Mouse (Mus musculus): ENCODE measurements around the gene Hoxa1.

Hoxa1 gene

DNA sequence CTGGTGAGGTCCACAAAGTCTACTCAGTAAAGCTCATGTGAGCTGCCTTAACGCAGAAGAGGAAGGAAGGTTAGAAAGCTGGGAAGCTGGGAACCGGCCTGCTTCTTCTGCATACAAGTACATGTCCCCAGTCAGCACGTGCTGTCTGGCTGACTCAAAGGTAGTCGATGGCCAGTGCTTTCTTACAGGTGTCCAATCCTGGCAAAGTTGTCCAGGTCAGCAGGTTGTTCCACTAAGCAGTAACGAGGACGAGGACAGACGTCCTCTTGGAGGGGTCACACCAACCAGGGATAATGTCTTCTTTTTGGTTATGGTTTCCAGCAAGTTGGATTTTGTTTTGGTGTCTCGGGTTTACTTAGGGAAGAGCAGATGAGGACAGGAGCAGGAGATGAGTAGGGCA is 31.8 kb upstream of the Hoxa1 start:
- no peak for DNase-seq (ENCODE audit: low spot score)

DNA sequence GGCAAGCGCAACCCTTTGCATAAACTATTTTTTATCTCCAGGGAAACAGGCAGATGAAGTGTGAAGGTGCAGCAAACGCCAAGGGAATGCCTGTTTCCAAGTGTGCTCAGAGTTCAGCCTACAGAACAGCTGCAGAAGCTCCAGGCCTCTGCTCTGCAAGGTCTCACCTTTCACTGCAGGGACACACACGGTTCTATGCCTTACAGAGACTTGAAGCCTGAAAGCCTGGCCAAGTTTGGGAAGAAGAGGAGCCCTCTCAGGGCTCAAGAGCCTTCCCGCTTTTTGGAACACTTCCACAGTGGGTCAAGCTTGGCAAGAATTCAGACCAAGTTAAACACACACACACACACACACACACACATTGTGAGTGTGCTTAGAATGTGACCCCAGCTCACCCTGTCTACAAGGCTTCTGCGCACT is 31.1 kb upstream of the Hoxa1 start:
- DNase-seq (ENCODE audit: low spot score): no peak

DNA sequence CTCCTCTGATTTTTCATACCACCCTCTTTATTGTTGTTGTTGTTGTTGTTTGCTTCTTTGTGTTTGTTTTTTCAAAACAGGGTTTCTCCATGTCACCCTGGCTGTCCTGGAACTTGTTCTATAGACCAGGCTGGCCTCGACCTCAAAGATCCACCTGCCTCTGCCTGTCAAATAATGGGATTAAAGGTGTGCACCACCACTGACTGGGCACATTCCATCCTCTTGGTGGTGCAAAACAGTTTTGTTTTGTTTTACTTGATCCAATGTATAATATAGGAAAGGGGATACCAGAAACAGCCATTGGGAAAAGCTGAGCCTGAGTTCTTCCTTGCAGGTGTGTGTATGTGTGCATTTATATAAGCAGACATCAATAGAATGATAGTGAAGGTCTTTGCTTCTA is 28.4 kb upstream of the Hoxa1 start:
- no peak for DNase-seq (ENCODE audit: low spot score)

DNA sequence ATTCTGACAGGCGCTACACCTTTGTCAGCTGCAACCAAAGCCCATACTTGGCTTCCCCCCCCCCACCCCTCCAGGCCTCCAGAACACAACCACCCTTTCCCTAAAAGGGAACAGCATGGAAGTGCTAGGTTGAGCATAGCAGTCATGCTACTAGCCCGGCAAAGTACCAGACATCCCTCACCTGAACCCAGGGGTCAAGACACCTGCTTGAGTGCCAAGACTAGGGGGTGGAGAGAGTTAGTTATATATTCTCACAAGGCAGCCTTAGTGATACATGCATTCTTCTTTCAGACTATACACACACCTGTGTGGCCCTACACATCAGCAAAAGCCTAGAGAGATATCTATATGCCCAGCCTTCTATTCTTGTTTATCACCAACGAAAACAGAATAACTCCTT is 27.7 kb upstream of the Hoxa1 start:
- DNase-seq (ENCODE audit: low spot score): no peak

DNA sequence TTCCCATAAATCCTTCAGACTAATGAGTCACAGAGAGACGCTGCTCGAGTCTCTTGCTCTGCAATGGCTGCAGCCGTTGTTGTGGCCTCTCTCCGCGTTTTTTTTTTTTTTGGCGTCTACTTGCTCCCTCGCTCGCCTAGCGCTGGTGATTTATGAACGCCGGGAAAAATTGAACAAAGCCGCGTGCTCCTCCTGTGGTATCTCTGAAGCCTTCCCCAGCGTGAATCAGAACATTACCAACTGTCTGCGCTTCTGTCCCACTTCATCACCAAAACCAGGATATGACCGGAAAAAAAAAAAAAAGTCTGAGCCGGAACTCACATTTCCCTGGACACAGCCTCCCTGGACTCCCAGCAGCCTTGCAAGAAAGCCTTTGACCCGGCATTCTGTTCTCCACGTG is 27.1 kb upstream of the Hoxa1 start:
- no peak for DNase-seq (ENCODE audit: low spot score)

DNA sequence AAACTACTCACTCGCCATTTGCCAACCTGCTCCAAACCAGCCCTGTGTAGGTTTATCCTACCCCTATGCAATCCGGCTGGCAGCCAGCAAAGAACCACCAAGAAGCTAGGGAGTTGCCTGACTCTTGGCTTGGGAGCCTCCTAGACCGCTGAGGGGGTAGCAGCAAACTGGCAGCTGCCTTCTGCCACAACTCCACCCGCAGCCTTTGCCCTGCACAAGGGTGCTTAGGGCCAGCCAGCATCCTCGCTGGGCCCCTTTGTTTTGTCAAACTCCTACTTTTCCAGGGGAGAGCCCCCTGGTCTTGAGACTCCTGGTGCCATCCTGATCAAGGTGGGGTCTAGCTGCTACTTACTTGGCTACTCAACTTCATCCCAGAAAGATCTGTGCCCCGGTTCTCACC is 26.6 kb upstream of the Hoxa1 start:
- DNase-seq (ENCODE audit: low spot score): no peak

DNA sequence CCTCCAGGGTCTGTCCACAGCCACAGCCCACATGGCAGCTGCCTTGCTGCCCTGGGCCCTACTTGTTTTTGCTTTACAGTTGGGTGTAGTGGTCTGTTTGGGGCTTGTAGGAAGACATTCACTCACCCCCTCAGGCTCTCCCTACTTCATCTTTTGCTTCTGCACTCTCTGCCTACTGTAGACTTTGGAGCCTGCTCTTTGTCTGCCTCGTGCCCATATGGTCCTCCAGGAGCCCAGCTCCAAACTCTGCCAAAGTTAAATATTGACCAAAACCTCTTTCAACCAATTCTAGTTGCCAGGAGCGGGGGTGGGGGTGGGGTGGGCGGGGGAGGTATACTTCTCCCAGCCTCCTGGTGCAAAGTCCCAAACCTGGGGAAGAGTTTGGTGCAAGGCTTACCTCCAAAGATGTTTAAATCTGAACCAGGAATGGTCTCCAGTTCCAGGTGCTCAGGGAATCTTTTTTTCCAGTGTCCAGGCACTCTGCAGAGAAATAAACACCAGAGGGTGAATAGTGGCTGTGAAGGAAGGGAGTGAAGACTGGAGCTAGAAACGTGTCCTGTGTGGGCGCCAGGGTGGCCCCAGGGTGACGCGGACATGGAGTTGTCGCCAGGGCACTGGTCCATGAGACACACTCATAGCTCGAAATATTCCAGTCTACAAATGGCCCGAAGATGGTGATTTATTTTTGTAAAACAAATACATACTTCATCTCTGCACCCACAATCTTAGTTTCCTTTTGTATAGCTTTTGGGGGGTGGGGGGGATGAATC is 25.4 kb upstream of the Hoxa1 start:
- DNase-seq (ENCODE audit: low spot score): no peak

DNA sequence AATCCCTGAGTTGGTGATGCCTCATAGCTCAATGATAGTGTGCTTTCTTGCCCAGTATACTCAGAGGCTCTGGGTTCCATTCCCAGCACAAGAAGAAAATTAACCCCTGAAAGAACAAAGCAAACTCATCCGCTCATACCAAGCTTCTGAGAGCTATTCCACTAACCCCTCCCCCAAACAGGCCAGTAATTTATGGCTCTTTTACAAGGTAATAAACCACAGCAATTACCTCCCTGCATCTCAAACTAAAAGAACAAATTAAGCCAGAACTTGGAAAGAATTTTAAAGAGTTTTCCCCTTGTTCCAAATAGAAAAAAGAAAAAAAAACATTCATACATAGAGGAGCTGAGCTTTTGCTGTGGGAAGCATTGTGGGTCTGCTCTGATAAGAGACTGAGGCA is 24.7 kb upstream of the Hoxa1 start:
- DNase-seq (ENCODE audit: low spot score): no peak

DNA sequence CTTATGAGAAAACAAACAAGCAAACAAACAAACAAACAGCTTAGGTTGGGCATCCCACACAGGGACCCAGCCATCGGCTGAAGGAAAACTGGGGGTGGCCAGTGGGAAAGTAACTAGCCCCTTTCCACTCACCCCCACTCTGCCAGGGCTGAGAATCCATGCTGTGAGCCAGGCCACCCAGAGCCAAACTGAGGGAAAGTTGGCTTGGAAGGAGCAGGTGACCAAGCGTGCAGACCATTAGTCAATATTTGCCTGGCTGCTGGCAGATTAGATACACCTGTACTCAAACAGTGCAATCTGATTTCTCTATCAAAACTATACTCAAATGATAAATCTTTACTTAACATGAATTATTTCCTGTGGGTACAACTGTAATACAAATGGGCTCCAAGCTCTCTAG is 23.9 kb upstream of the Hoxa1 start:
- DNase-seq (ENCODE audit: low spot score): no peak

DNA sequence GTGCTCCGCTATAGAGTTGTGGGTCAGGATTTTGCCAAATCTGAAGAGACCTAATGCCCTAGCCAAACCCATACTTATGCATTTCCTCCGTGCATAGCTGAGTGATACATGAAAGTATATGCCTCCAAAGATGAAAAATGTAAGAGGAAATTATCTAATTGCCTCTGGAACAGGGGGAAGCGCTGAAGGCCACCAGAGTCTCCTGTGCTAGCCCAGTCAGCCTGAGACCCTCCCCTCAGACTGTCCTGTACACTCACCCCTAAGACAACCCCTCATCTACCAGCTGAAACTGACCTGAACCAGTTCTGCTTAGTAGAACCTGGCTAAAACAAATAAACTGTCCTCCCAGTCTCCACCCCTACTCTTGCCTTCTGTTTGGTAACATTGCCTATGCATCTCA is 22.6 kb upstream of the Hoxa1 start:
- DNase-seq (ENCODE audit: low spot score): no peak

DNA sequence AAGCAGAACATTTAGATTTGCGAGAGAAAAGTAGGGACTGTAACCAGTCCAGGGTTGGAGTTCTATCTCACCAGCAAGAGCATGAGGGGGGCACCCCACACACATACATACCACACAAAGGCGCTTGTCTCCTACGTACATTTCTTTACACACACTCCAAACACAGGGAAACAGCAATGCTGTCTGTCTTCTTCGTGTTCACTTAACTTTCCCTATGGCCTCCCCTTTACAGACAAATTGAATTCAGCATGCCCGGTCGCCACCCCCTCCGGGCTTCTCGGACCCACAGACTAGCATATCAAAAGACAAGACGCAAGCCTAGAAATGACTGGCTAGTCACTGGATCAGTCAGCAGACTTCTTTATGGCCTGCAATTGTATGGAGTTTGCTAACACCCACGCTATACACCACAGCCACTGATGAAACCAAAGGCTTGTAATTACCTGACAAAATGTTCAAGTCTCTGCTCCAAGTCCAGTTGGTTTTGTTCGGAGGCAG is 22.1 kb upstream of the Hoxa1 start:
- no peak for DNase-seq (ENCODE audit: low spot score)

DNA sequence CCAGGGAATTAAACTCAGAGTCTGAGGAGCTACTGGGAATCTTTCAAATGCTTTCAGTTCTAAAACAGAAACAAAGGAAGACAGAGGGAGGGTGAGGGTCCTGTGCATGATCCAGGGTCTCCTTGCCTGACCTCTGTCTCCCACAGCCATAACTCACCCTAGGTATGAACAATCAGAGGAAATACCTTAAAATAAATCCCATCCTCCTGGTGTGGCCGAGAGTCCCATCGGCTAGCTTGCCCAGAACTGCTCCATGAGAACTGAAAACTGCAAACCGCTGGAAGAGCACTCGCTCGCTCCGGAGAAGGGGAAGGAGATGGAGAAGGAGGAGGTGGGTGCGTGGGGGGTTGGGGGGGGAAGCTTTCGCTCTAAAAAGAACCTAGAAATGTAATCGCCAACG is 21.6 kb upstream of the Hoxa1 start:
- no peak for DNase-seq (ENCODE audit: low spot score)

DNA sequence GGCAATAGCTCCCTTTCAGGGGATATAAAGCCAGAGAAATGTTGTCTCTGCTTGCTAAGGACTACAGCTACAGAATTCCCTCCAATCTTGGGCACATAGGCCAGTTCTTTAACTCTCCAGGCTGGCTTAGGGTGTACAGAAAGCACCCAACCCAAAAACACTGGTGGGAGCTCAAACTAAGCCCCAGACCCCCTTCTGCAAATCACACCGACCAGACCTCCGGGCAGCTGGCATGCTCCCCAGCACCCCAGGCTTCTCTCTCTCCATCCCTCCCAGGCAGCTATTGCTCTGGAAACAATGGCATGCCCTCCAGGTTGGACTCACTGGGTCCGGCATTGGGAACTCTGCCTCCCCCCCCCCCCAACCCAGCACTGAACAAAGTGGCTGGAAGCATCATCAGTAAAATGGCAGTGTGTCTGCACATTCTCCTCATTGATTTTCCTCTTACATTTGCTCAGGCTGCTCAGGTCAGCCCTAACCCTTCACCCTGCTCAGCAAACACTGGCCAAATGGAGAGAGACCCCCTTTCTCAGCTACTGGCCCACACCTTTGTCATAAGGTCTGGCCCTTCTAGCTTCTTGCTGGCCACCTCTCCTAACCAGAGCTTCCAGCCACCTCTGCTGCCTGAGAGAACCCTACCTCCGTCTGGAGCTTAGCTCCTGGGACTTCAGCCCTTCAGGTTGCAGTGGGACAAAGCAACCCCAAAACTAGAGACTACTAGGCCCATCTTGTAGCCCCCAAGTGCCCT is 21.0 kb upstream of the Hoxa1 start:
- no peak for DNase-seq (ENCODE audit: low spot score)

DNA sequence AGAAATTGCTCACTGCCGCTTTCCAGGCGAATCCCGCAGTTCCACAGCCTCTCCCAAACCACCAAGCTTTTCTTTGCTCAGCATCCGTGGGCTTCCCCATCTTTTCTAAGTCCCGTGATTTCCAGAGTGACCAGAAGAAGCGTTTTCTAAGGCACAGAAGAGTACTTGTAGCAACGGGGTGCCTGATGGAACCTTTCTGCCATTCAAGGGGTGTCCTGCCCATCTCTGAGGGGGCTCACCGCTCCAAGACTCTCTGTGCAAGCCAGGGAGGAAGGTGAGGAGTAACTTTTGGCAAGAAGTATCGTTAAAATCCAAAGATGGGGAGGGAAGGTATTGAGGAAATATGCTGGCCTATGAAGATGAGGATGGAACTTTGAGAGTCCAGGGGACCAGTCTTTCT is 19.7 kb upstream of the Hoxa1 start:
- no peak for DNase-seq (ENCODE audit: low spot score)

DNA sequence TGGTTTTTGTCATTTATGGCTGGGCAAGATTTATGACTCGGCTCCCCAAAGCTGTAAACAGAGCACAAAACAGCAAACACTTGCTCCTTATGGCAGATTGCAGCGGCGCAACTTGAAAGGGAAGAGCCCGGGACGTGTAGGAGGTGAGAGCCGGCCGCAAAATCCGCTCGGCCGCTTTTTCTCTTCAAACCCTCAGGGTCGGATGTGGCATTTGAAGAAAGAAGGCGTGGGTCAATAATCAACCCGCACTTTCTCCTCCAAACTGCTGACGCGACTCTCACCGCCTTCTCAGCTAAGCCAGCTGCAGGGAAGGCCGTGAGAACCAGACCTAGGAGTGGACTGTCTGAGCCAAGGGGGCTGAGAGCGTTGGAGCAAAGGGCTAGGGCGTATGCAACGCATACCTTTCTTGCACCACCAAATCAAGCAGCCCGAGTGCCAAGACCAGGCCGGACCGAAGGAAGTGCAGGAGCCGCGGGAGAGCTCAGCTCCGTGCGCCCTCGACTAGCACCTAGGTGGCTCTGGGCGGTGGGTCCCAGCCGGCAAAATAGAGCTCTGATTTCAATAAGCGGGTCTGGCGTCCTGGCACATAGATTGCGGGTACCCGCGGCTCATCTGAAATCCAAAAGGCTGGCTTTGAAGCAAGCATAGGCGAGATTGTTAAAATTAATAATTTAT is 19.1 kb upstream of the Hoxa1 start, which contains the start of gene 5730596B20Rik:
Gene 5730596B20Rik, plus strand, starts transcription at position 438 of the 675 bp plus-strand sequence.
- DNase-seq (ENCODE audit: low spot score): no peak

DNA sequence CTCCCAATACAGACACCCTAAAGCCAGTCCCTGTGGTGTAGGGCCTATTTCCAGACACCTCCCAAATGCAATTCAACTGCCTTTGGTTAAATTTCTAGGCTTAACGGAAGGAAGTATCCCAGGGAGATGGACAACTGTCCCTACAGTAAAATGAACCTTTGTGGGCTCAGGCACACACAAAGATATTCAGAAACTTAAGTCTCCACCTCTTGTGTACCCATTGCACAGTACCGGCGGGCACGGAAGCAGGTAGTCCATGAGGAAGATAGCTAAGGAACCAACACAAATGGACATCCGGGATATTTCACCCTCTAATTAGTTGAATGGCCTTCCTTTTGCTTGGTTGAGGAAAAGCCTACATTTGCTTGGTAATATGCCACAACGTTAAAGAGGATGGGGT is 18.3 kb upstream of the Hoxa1 start:
- no peak for DNase-seq (ENCODE audit: low spot score)

DNA sequence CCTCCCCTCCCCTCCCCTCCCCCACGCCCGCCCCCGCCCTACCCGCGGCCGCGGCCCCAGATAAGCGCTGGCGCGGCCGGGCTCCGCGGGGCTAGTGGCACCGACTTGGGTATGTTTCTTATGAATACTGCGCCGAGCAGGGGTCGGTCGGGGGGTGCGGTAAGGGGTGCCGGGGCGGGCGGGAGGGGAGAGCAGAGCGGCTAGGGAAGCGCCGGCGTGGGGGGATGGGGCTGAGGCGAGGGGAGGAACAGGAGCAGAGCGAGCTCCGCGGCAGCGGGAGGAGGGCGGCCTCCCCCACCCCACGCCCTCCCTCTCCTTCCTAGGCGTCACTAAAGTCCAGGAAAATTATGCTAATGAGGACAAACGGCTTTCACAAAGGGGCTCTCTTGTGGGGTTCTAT is 17.7 kb upstream of the Hoxa1 start:
- no peak for DNase-seq (ENCODE audit: low spot score)

DNA sequence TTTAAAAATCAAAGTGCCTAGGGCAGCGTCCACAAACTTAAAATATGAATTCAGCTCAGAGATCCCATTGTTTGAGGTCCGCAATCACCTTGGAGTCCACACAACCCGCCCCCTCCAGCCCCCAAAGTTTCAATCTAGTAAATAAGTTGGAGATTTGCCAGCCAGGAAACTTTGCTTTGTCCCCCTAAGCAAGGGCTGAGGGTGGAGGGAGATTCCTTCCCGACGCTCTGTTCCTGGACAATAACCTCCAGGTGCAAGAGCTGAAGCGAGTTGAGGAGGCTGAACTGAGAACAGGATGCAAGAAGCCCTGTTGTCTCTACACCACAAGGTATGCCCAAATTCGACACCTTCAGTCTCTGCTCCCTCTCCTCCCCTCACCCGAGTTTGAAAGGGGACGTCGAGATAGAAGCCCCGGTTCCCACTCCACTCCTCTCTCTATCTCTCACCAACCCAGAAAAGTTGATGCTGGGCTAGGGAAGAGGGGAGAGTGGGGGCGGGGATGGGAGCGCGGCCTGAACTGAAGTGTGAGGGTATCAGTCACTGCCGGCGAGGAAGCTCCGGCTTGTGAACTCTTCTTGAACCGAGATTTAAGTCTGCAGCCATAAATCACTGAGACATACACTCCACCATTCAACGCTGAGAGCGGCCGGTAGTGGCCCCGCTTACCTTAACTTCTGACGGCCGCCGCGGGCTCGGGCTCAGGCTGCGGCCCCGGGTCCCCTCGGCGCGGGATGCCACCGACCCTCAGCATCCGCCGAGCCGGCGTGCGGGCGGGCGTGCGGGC is 17.0 kb upstream of the Hoxa1 start:
- DNase-seq (ENCODE audit: low spot score): no peak

DNA sequence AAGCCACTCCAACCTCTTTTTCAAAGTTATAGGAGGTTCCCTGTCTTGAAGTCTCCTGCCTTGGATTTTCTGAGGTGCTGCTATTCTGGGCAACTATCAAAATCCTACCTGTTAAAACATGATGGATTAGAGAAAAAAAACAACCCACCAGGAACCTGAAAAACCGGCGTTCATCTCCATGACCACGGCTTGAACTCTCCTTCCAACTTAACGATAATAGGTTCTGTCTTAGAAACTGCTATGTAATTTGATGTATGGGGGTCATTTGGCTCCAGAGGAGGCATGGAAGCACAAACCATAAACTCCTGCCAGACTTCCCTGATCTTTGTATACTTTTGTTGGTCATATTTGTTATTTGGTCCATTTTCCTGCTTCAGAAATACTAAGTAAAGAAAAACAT is 15.5 kb upstream of the Hoxa1 start:
- DNase-seq (ENCODE audit: low spot score): no peak

DNA sequence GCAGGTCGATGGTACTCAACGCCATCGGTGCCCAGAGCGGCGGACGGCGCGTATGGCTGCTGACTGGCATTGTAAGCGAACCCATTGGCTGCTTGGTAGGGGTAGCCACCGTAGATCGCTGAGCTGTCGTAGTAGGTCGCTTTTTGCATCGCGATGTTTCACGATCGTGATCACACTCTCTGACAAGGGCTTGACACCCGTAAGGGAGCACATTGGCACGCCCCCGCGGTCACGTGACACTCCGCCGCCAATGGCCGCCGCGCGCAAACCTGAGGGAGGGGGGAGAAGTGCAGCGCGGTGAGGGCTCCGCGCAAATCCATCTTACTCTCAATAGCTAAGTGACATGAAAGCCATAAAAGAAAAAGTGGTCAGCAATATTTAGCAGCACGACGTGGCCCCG is 14.4 kb upstream of the Hoxa1 start:
- no peak for DNase-seq (ENCODE audit: low spot score)

DNA sequence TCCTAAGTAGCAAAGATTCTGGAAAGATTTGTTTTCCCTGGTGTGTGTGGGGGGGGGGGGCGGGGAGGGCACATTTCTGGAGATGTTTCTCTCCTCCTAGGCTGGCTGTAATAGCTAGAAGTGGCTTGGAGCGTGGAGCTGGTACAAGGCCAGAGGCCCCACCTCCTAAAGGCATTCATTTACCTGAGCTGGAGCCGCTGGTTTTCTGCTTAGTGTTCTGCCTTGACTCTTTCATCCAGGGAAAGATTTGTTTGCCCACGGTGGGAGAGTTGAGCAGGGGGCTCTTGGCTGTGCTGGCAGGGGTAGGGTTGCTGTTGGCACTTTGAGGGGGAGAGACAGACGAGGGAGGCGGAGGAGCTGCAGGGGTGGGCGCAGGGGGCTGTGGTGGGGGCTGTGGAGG is 13.8 kb upstream of the Hoxa1 start:
- no peak for DNase-seq (ENCODE audit: low spot score)

DNA sequence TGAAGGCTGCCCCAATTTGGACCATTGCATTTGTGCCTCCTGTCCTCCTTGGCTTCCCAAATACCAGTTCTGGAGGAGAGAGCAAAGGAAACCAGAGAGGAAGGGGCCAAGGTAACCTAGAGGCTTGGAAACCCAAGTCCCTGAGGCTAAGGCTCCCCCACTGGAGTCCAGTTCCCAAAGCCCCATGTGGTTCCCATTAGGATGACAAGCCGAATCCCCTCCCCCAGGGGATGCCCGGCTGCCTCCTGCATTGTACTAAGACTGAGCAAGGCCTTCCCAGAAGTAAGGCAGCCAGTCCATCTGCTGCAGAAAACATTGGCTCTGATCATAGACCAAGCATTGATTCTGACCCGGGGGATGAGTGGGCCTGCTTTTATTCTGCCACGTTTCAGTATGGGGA is 13.2 kb upstream of the Hoxa1 start:
- DNase-seq (ENCODE audit: low spot score): no peak

All from ovary, postnatal 10 days (tissue).